Mouse (Mus musculus) adrenal gland, adult 2 months (tissue): ENCODE data around the gene Ttll4. TPM values are rescaled to one million over a fixed set of nuclear protein-coding genes. Genes with fewer than 3 reads are reported as not detected.

ENCODE experiments used
- DNase-seq: peaks from one replicate; pipeline ENCODE4 v3.0.0; 2021
- polyA plus RNA-seq: library from polyadenylated mRNA; depleted of rRNA; stranded (reverse); fragments of >200 nt; gene quantifications from 2 replicates; pipeline ENCODE4 v1.2.3, GENCODE M21; 2012; rRNA removed
- total RNA-seq, 2 experiments: library from RNA; stranded (reverse); gene quantifications; 2 replicates each; pipeline ENCODE4 v1.2.3; 2021

The Ttll4 gene
- total and polyA plus RNA-seq, 3 experiments = 12.9 to 21.9 (median 13.1) TPM

GRCm38 (mm10) chr1:74752833-74753232, 91.3 kb downstream of the Ttll4 start:
- DNase-seq = no peak

Other genes with a start within 250 kb of the Ttll4 start
- gene Cnot9, start 155.7 kb upstream of the Ttll4 start, total RNA-seq = 10 to 100 TPM; 24.0 to 26.7 TPM
- 8.4 and 10.1 TPM in 2 replicates for gene Cnot9, start 155.7 kb upstream of the Ttll4 start, polyA plus RNA-seq
- gene Plcd4, start 118.9 kb upstream of the Ttll4 start, total RNA-seq = under 1 TPM; 0.37 to 0.79 TPM
- 0.07 and 0.11 TPM in 2 replicates for gene Plcd4, start 118.9 kb upstream of the Ttll4 start, polyA plus RNA-seq
- gene Usp37, start 117.5 kb upstream of the Ttll4 start, total RNA-seq = 10 to 100 TPM; 13.3 to 15.0 TPM
- 2.5 and 4.3 TPM in 2 replicates for gene Usp37, start 117.5 kb upstream of the Ttll4 start, polyA plus RNA-seq
- 10 to 100 TPM; 13.5 to 16.3 TPM for gene Zfp142, start 73.5 kb upstream of the Ttll4 start, total RNA-seq
- 13.2 and 14.6 TPM in 2 replicates for gene Zfp142, start 73.5 kb upstream of the Ttll4 start, polyA plus RNA-seq
- gene Bcs1l, start 73.5 kb upstream of the Ttll4 start, total RNA-seq = 10 to 100 TPM; 31.4 to 32.1 TPM
- gene Bcs1l, start 73.5 kb upstream of the Ttll4 start, polyA plus RNA-seq = 13.2 and 16.7 TPM in 2 replicates
- 10 to 100 TPM; 49.8 to 70.2 TPM for gene Rnf25, start 60.3 kb upstream of the Ttll4 start, total RNA-seq
- 28.3 and 29.5 TPM in 2 replicates for gene Rnf25, start 60.3 kb upstream of the Ttll4 start, polyA plus RNA-seq
- gene Stk36, start 60.3 kb upstream of the Ttll4 start, total RNA-seq = 1 to 10 TPM; 3.9 to 4.3 TPM
- 7.4 and 10.0 TPM in 2 replicates for gene Stk36, start 60.3 kb upstream of the Ttll4 start, polyA plus RNA-seq
- 10 to 100 TPM; 13.1 to 16.8 TPM for gene Cyp27a1, start 51.8 kb downstream of the Ttll4 start, total RNA-seq
- 8.7 and 9.5 TPM in 2 replicates for gene Cyp27a1, start 51.8 kb downstream of the Ttll4 start, polyA plus RNA-seq
- under 1 TPM in 1 of 2 experiments, not detected in 1; 0.17 TPM for gene Prkag3, start 87.5 kb downstream of the Ttll4 start, total RNA-seq
- gene Prkag3, start 87.5 kb downstream of the Ttll4 start, polyA plus RNA-seq = 0.20 and 0.26 TPM in 2 replicates
- gene Wnt6, start 110.1 kb downstream of the Ttll4 start, total RNA-seq = 1 to 10 TPM; 2.3 to 5.7 TPM
- 11.5 and 17.1 TPM in 2 replicates for gene Wnt6, start 110.1 kb downstream of the Ttll4 start, polyA plus RNA-seq
- gene Wnt10a, start 129.8 kb downstream of the Ttll4 start, total RNA-seq = 1 to 10 TPM in 1 of 2 experiments, under 1 TPM in 1; 0.23 to 1.2 TPM
- 2.1 and 2.4 TPM in 2 replicates for gene Wnt10a, start 129.8 kb downstream of the Ttll4 start, polyA plus RNA-seq
- gene Cdk5r2, start 193.2 kb downstream of the Ttll4 start, total RNA-seq = 1 to 10 TPM; 3.1 to 4.6 TPM
- gene Cdk5r2, start 193.2 kb downstream of the Ttll4 start, polyA plus RNA-seq = 8.7 and 11.6 TPM in 2 replicates
- gene Fev, start 223.7 kb downstream of the Ttll4 start, total RNA-seq = 1 to 10 TPM; 1.3 to 2.0 TPM
- gene Fev, start 223.7 kb downstream of the Ttll4 start, polyA plus RNA-seq = 1.8 and 3.1 TPM in 2 replicates
- 1 to 10 TPM in 1 of 2 experiments, under 1 TPM in 1; 0.52 to 1.8 TPM for gene Cryba2, start 231.4 kb downstream of the Ttll4 start, total RNA-seq
- 0.55 and 0.85 TPM in 2 replicates for gene Cryba2, start 231.4 kb downstream of the Ttll4 start, polyA plus RNA-seq